Mouse (Mus musculus): Measurements from ENCODE around the gene Kmt2c.
"Not testable (repeated sequence)": the region's sequence is repeated elsewhere in the genome, so short reads cannot be mapped to it uniquely, and the experiment has no call there.

GRCm38 (mm10) chr5:25455432-25455831 is 43.2 kb downstream of the Kmt2c start:
- TF ChIP-seq POLR2A (IDR thresholded peaks at IDR 0.05; ENCODE audit: low read depth, low read length); CTCF (conservative IDR thresholded peaks at IDR 0.05 in 1 of 2, IDR thresholded peaks at IDR 0.05 in 1 of 2; ENCODE audit: low read depth in 2 of 2, low read length in 2 of 2); E2F4 (IDR thresholded peaks at IDR 0.05; ENCODE audit: insufficient replicate concordance, low read depth, low read length); PAX5 (IDR thresholded peaks at IDR 0.05; ENCODE audit: low read length); EP300 (IDR thresholded peaks at IDR 0.05; ENCODE audit: low read length); SMC3 (IDR thresholded peaks at IDR 0.05; ENCODE audit: low read depth, low read length): not testable (repeated sequence)
- TF ChIP-seq ETS1 (conservative IDR thresholded peaks at IDR 0.05; ENCODE audit: low read depth, low read length), result peak; percentile 88
